Mouse (Mus musculus): ENCODE results near the gene Serpinb9. TPM values are rescaled to one million over a fixed set of nuclear protein-coding genes. Genes with fewer than 3 reads are reported as not detected.
A peak's percentile ranks its signal among the peaks of the same experiment; 100 is the strongest.

Gene Serpinb9
- polyA plus RNA-seq, 1 experiment: 0.95 TPM

DNA sequence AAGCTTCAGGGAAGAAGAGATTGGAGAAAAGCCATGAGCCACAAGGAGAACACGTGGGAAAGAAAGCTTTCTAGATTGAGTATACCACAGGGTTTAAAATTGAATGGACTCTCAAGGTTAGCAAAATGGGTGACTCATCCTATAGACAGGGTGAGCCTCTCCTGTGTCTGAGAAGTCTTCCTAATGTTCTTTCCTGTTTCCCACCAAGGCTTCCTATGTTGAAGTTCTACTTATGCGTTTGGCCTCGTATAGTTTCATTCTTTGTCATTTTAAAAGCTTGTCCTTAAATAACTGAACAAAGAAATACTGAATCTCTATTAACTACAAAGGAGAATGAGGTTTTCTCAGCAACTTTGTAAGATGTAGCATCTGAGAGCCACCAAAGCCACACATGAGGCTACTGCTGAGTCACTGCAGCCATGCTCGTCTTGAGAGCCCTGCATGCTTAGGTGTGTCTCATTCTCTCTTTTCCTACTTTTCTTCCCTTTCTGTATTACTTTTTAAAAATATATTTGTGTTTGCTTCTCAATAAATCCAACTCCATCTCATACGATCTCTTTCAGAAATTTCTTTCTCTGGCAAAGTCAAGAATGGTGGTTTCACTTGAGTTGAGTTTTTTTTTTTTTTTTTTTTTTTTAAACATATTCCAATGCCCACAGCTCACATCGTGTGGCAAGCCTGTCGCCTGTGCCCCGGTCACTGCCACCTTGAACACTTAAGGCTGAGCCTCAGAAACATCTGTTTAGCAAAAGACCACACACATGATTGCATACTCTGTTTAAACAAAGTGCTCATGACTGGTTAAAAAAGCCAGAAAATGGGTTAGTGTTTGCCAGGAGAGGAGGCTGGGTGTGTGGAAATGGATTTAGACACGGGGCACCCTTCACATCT is 718 bp downstream of the Serpinb9 start:
- Histone ChIP-seq H3K36me3 (ENCODE audit: control insufficient read depth, insufficient read depth, low read length) (0 out of 2 replicates have a peak, but pooled peaks cover under 1% of the 10 kb centered on the region), H3K27ac (ENCODE audit: insufficient read depth, low read depth, low read length) (peak overlapping the region; percentile 70)
- WGBS: 44% methylated on average over 9 of the region's 9 CpGs

DNA sequence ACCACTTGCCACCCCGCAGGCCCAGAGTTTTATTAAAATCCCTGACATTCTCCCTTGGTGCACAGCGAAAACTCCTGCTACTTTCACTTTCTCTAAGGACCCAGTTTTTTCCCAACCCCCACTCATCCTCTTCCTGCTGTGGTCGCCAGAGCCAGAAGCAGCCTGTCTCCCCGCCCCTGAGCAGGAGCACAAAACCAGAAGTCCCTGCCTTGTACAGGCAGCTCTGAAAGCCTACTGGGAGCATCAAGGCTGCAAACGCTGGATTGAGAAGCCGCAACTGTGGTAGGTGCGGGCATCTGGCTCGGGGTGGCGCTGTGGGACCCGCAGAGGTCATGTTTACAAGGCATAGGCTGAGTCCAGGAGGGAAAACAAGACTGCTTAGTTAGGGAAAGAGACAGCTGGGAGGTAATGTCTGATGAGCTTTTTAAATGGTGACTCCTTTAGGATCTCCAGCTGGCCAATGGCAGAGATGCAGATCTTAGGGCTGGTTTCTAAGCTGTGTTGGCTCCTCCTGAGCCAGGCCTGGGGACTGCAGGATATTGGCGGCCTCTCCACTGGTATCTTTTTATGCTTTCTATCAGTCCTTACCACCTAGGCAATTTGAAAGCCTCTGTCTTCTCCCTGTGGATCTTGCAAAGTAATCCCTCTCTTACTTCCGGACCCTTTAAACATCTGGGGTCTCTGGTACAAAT is 1.5 kb downstream of the Serpinb9 start:
- 0 out of 2 replicates have a peak, but pooled peaks cover 2% of the 10 kb centered on the region for H3K36me3 ChIP-seq (ENCODE audit: control insufficient read depth, insufficient read depth, low read length)
- H3K4me1 ChIP-seq (ENCODE audit: control insufficient read depth, insufficient read depth, insufficient read length, low read length): peaks cover 3% of the 10 kb centered on the region
- H3K27ac ChIP-seq (ENCODE audit: insufficient read depth, low read depth, low read length): peak overlapping the region; percentile 70
- no peaks in the 10 kb centered on the region for H3K27me3 ChIP-seq (ENCODE audit: control insufficient read depth, insufficient read depth, low read length)
- 8% methylated on average over 12 of the region's 12 CpGs for WGBS
- TF ChIP-seq POLR2A (IDR thresholded peaks at IDR 0.05; ENCODE audit: low read depth, low read length) (peak; percentile 35), CTCF (IDR thresholded peaks at IDR 0.05; ENCODE audit: extremely low read depth, insufficient read length, insufficient replicate concordance, low read depth, low read length) (peak; percentile 77; the same call in 1 of the 2 replicates)
- H3K4me3 ChIP-seq (ENCODE audit: low read depth, low read length): peak overlapping the region; percentile 69

More for the DNA sequence above, 718 bp downstream of the Serpinb9 start:
- Histone ChIP-seq H3K4me3 (ENCODE audit: low read depth, low read length) (peak overlapping the region; percentile 69), H3K4me1 (ENCODE audit: control insufficient read depth, insufficient read depth, insufficient read length, low read length) (peaks cover 3% of the 10 kb centered on the region), H3K27me3 (ENCODE audit: control insufficient read depth, insufficient read depth, low read length) (no peaks in the 10 kb centered on the region)
- TF ChIP-seq POLR2A (IDR thresholded peaks at IDR 0.05; ENCODE audit: low read depth, low read length) (no peak), CTCF (IDR thresholded peaks at IDR 0.05; ENCODE audit: extremely low read depth, insufficient read length, insufficient replicate concordance, low read depth, low read length) (no peak)

DNA sequence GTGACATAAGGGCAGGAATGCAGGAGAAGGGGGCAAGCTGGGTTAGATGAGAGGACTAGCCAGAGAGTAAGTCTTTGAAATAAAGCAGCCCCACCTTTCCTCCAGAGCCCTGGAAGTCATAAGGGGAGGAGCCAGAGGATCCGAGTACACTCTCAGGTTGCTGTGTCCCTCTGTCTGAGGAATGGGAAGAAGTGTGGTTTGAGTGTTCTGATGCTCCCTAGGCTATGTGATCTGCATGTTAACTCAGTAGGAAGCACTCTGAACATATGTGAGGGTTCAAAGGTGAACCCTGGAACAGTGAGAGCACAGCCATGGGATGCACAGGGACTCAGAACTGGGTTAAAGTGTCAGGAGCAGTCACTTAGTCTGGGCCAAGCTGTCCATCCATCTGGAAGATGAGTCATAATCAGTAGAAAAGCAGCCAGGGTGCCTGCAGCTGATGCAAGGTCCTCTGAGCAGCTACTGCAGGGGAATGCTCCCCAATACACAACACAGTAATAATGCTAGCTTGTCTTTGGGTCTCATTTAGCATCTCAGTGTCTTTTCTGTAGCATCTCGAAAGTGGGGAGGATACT is 2.5 kb downstream of the Serpinb9 start:
- TF ChIP-seq POLR2A (IDR thresholded peaks at IDR 0.05; ENCODE audit: low read depth, low read length): no peak
- TF ChIP-seq CTCF (IDR thresholded peaks at IDR 0.05; ENCODE audit: extremely low read depth, insufficient read length, insufficient replicate concordance, low read depth, low read length): no peak
- peaks cover 3% of the 10 kb centered on the region for H3K4me1 ChIP-seq (ENCODE audit: control insufficient read depth, insufficient read depth, insufficient read length, low read length)
- H3K36me3 ChIP-seq (ENCODE audit: control insufficient read depth, insufficient read depth, low read length): peaks cover 3% of the 10 kb centered on the region; the same call in 1 of the 2 replicates
- WGBS: 59% methylated on average over 2 of the region's 2 CpGs
- H3K4me3 ChIP-seq (ENCODE audit: low read depth, low read length): no peak overlapping the region
- H3K27ac ChIP-seq (ENCODE audit: insufficient read depth, low read depth, low read length): no peak overlapping the region; the same call in 1 of the 2 replicates
- H3K27me3 ChIP-seq (ENCODE audit: control insufficient read depth, insufficient read depth, low read length): no peaks in the 10 kb centered on the region

GRCm38 (mm10) chr13:33006555-33006954 is 3.5 kb downstream of the Serpinb9 start:
- peaks cover 3% of the 10 kb centered on the region for H3K4me1 ChIP-seq (ENCODE audit: control insufficient read depth, insufficient read depth, insufficient read length, low read length)
- H3K36me3 ChIP-seq (ENCODE audit: control insufficient read depth, insufficient read depth, low read length): peaks cover 4% of the 10 kb centered on the region; the same call in 1 of the 2 replicates
- no peak overlapping the region for H3K27ac ChIP-seq (ENCODE audit: insufficient read depth, low read depth, low read length)
- WGBS: 78% methylated on average over 3 of the region's 3 CpGs
- TF ChIP-seq POLR2A (IDR thresholded peaks at IDR 0.05; ENCODE audit: low read depth, low read length) (no peak), CTCF (IDR thresholded peaks at IDR 0.05; ENCODE audit: extremely low read depth, insufficient read length, insufficient replicate concordance, low read depth, low read length) (no peak)
- no peaks in the 10 kb centered on the region for H3K27me3 ChIP-seq (ENCODE audit: control insufficient read depth, insufficient read depth, low read length)
- no peak overlapping the region for H3K4me3 ChIP-seq (ENCODE audit: low read depth, low read length)

DNA sequence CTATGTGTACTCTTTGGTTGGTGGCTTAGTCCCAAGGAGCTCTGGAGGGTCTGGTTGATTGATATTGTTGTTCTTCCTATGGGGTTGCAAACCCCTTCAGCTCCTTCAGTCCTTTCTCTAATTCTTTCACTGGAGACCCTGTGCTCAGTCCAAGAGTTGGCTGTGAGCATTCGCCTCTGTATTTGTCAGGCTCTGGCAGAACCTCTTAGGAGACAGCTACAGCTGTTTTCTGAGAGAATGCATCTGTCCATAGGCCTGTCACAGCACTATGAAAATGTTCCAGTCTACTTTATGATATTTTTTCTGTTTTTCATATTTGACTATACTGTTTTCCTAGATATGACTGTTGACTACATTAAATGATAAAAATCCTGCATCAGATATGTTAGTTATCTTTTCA is 9.3 kb downstream of the Serpinb9 start:
- WGBS: 80% methylated on average over 1 of the region's 1 CpGs
- H3K36me3 ChIP-seq (ENCODE audit: control insufficient read depth, insufficient read depth, low read length): peaks cover 4% of the 10 kb centered on the region; the same call in 1 of the 2 replicates
- no peak for TF ChIP-seq POLR2A (IDR thresholded peaks at IDR 0.05; ENCODE audit: low read depth, low read length)
- TF ChIP-seq CTCF (IDR thresholded peaks at IDR 0.05; ENCODE audit: extremely low read depth, insufficient read length, insufficient replicate concordance, low read depth, low read length): no peak

DNA sequence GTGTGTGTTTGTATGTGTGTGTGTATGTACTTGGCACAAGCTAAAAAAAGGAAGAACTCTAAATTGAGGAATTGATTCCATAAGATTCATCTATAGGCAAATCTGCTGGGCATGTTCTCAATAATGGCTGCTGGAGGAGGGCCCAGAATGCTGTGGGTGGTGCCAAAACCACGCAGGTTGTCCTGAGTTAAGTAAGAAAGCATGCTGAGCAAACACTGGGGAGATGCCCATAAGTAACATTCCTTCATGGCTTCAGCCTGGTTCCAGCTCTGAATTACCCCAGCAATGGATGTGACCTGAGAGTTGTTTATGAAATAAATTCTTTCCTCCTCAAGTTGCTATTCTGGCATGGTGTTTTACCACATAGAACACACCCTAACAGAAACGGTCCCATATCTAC is 10.2 kb downstream of the Serpinb9 start:
- no peak overlapping the region for H3K27ac ChIP-seq (ENCODE audit: insufficient read depth, low read depth, low read length)
- TF ChIP-seq CTCF (IDR thresholded peaks at IDR 0.05; ENCODE audit: extremely low read depth, insufficient read length, insufficient replicate concordance, low read depth, low read length) (no peak), POLR2A (IDR thresholded peaks at IDR 0.05; ENCODE audit: low read depth, low read length) (no peak)
- WGBS: 50% methylated on average over 2 of the region's 2 CpGs
- H3K36me3 ChIP-seq (ENCODE audit: control insufficient read depth, insufficient read depth, low read length): peaks cover 4% of the 10 kb centered on the region; the same call in 1 of the 2 replicates
- no peaks in the 10 kb centered on the region for H3K27me3 ChIP-seq (ENCODE audit: control insufficient read depth, insufficient read depth, low read length)
- H3K4me3 ChIP-seq (ENCODE audit: low read depth, low read length): no peak overlapping the region
- H3K4me1 ChIP-seq (ENCODE audit: control insufficient read depth, insufficient read depth, insufficient read length, low read length): no peaks in the 10 kb centered on the region

More for the DNA sequence above, 9.3 kb downstream of the Serpinb9 start:
- Histone ChIP-seq H3K4me3 (ENCODE audit: low read depth, low read length) (no peak overlapping the region), H3K4me1 (ENCODE audit: control insufficient read depth, insufficient read depth, insufficient read length, low read length) (no peaks in the 10 kb centered on the region), H3K27me3 (ENCODE audit: control insufficient read depth, insufficient read depth, low read length) (no peaks in the 10 kb centered on the region), H3K27ac (ENCODE audit: insufficient read depth, low read depth, low read length) (no peak overlapping the region)
